Mouse (Mus musculus) neural tube, embryonic 12.5 days (tissue): ENCODE measurements at regions not wholly inside any gene's neighbourhood (a gene's known extent, or its start where the extent isn't known, plus 50 kb on each side); places are given as distances from the start of the nearest gene placed in this dataset.

Source experiments
- ATAC-seq: fragments of 200-750 bp; cut with Nextera tagmentation; 2 replicates; pipeline ENCODE4 v1.8.0; 2017; ENCODE audit warnings: low read depth, mild to moderate bottlenecking, moderate TSS enrichment, moderate library complexity; ENCODE audit not compliant: low FRiP score
- H3K27ac ChIP-seq: fragments of 300-500 bp; sonication (generic); 2 replicates; pipeline ENCODE4 v1.5.1; 2016
- H3K27me3 ChIP-seq: fragments of 300-500 bp; sonication (generic); replicated peaks from 2 replicates; pipeline ENCODE4 v1.6.1; 2016; ENCODE audit warnings: mild to moderate bottlenecking
- H3K36me3 ChIP-seq: fragments of 300-500 bp; sonication (generic); 2 replicates; pipeline ENCODE4 v1.6.1; 2016; ENCODE audit warnings: mild to moderate bottlenecking
- H3K4me1 ChIP-seq: fragments of 300-500 bp; sonication (generic); 2 replicates; pipeline ENCODE4 v1.6.1; 2016
- H3K4me2 ChIP-seq: fragments of 300-500 bp; sonication (generic); replicated peaks from 2 replicates; pipeline ENCODE4 v1.6.1; 2016; ENCODE audit warnings: mild to moderate bottlenecking
- H3K4me3 ChIP-seq: fragments of 300-500 bp; sonication (generic); 2 replicates; pipeline ENCODE4 v1.5.1; 2016
- H3K9ac ChIP-seq: fragments of 300-500 bp; sonication (generic); 2 replicates; pipeline ENCODE4 v1.6.1; 2016; ENCODE audit warnings: mild to moderate bottlenecking
- H3K9me3 ChIP-seq: fragments of 300-500 bp; sonication (generic); 2 replicates; pipeline ENCODE4 v1.6.1; 2016; ENCODE audit warnings: mild to moderate bottlenecking
- WGBS: fragments of 180-500 bp; shearing (Covaris S2); methylation state at CpG from one replicate; pipeline ENCODE4 v1.1.7; 2016; 5-methylcytosine and 5-hydroxymethylcytosine counted together

GRCm38 (mm10) chr13:28699490-28700032, 254.0 kb downstream of the Sox4 start:
- ATAC-seq = no peak
- 91% methylated on average over 4 of the region's 4 CpGs for WGBS
- H3K27ac ChIP-seq = no peak overlapping the region

GRCm38 (mm10) chr13:28697796-28698678, 255.5 kb downstream of the Sox4 start:
- Histone ChIP-seq H3K27me3 (no peaks in the 10 kb centered on the region), H3K4me2 (peak overlapping the region; percentile 27), H3K4me3 (no peak overlapping the region), H3K4me1 (peaks cover 14% of the 10 kb centered on the region), H3K9ac (no peak overlapping the region), H3K9me3 (no peaks in the 10 kb centered on the region), H3K36me3 (no peaks in the 10 kb centered on the region), H3K27ac (peak overlapping the region; percentile 33; the same call in 1 of the 2 replicates)
- peak; percentile 62 for ATAC-seq
- 28% methylated on average over 12 of the region's 12 CpGs for WGBS

More at GRCm38 (mm10) chr13:28699490-28700032, 254.0 kb downstream of the Sox4 start:
- Histone ChIP-seq H3K9me3 (no peaks in the 10 kb centered on the region), H3K9ac (no peak overlapping the region), H3K36me3 (no peaks in the 10 kb centered on the region), H3K4me2 (no peak overlapping the region), H3K27me3 (no peaks in the 10 kb centered on the region), H3K4me1 (peaks cover 11% of the 10 kb centered on the region), H3K4me3 (no peak overlapping the region)

GRCm38 (mm10) chr13:28693078-28693477, 260.4 kb downstream of the Sox4 start:
- Histone ChIP-seq H3K27ac (no peak overlapping the region), H3K9me3 (no peaks in the 10 kb centered on the region), H3K9ac (no peak overlapping the region), H3K4me1 (peaks cover 21% of the 10 kb centered on the region), H3K27me3 (no peaks in the 10 kb centered on the region), H3K36me3 (no peaks in the 10 kb centered on the region), H3K4me3 (no peak overlapping the region), H3K4me2 (no peak overlapping the region)
- no peak for ATAC-seq
- WGBS = 68% methylated on average over 4 of the region's 4 CpGs

GRCm38 (mm10) chr13:28692587-28692986, 260.9 kb downstream of the Sox4 start:
- no peak overlapping the region for H3K4me2 ChIP-seq
- no peaks in the 10 kb centered on the region for H3K36me3 ChIP-seq
- ATAC-seq = no peak
- H3K27ac ChIP-seq = no peak overlapping the region
- H3K4me1 ChIP-seq = peaks cover 16% of the 10 kb centered on the region
- no peaks in the 10 kb centered on the region for H3K9me3 ChIP-seq
- WGBS = 72% methylated on average over 5 of the region's 5 CpGs
- no peaks in the 10 kb centered on the region for H3K27me3 ChIP-seq
- no peak overlapping the region for H3K4me3 ChIP-seq
- H3K9ac ChIP-seq = no peak overlapping the region

GRCm38 (mm10) chr13:28690511-28691160, 262.9 kb downstream of the Sox4 start:
- Histone ChIP-seq H3K9ac (no peak overlapping the region), H3K4me1 (peaks cover 14% of the 10 kb centered on the region), H3K9me3 (no peaks in the 10 kb centered on the region), H3K27ac (no peak overlapping the region), H3K4me2 (no peak overlapping the region), H3K36me3 (no peaks in the 10 kb centered on the region), H3K4me3 (no peak overlapping the region), H3K27me3 (no peaks in the 10 kb centered on the region)
- 73% methylated on average over 5 of the region's 5 CpGs for WGBS
- no peak for ATAC-seq

- Histone ChIP-seq H3K36me3 (no peaks in the 10 kb centered on the region), H3K4me2 (no peak overlapping the region), H3K4me3 (no peak overlapping the region), H3K4me1 (peaks cover 11% of the 10 kb centered on the region), H3K27ac (no peak overlapping the region), H3K9me3 (no peaks in the 10 kb centered on the region), H3K9ac (no peak overlapping the region), H3K27me3 (no peaks in the 10 kb centered on the region)
- WGBS = 88% methylated on average over 1 of the region's 1 CpGs
- no peak for ATAC-seq
Measured at GRCm38 (mm10) chr13:28687838-28688237, 265.7 kb downstream of the Sox4 start.

- Histone ChIP-seq H3K27me3 (no peaks in the 10 kb centered on the region), H3K4me2 (no peak overlapping the region), H3K4me3 (no peak overlapping the region), H3K27ac (no peak overlapping the region), H3K4me1 (no peaks in the 10 kb centered on the region), H3K36me3 (no peaks in the 10 kb centered on the region), H3K9me3 (no peaks in the 10 kb centered on the region), H3K9ac (no peak overlapping the region)
- WGBS = 73% methylated on average over 3 of the region's 3 CpGs
- ATAC-seq = no peak
Measured at GRCm38 (mm10) chr13:28684311-28684710, 269.2 kb downstream of the Sox4 start.

- 89% methylated on average over 1 of the region's 1 CpGs for WGBS
- Histone ChIP-seq H3K9me3 (no peaks in the 10 kb centered on the region), H3K27me3 (no peaks in the 10 kb centered on the region), H3K4me2 (no peak overlapping the region), H3K4me3 (no peak overlapping the region), H3K27ac (no peak overlapping the region), H3K36me3 (no peaks in the 10 kb centered on the region), H3K9ac (no peak overlapping the region), H3K4me1 (no peaks in the 10 kb centered on the region)
- ATAC-seq = no peak
Measured at GRCm38 (mm10) chr13:28680266-28680665, 273.2 kb downstream of the Sox4 start.

- no peaks in the 10 kb centered on the region for H3K27me3 ChIP-seq
- H3K4me1 ChIP-seq = peaks cover 8% of the 10 kb centered on the region; the same call in 1 of the 2 replicates
- no peak overlapping the region for H3K4me3 ChIP-seq
- no peaks in the 10 kb centered on the region for H3K36me3 ChIP-seq
- 84% methylated on average over 3 of the region's 3 CpGs for WGBS
- H3K4me2 ChIP-seq = no peak overlapping the region
- H3K9me3 ChIP-seq = no peaks in the 10 kb centered on the region
- H3K27ac ChIP-seq = no peak overlapping the region
- no peak for ATAC-seq
- no peak overlapping the region for H3K9ac ChIP-seq
Measured at GRCm38 (mm10) chr13:28673622-28674021, 279.9 kb downstream of the Sox4 start.

GRCm38 (mm10) chr13:28671543-28671942, 282.0 kb downstream of the Sox4 start:
- Histone ChIP-seq H3K27ac (no peak overlapping the region), H3K9me3 (no peaks in the 10 kb centered on the region), H3K4me2 (no peak overlapping the region), H3K4me1 (peaks cover 17% of the 10 kb centered on the region), H3K27me3 (no peaks in the 10 kb centered on the region), H3K4me3 (no peak overlapping the region), H3K9ac (no peak overlapping the region), H3K36me3 (no peaks in the 10 kb centered on the region)
- WGBS = 73% methylated on average over 11 of the region's 11 CpGs
- ATAC-seq = no peak

GRCm38 (mm10) chr13:28669832-28670585, 283.5 kb downstream of the Sox4 start:
- no peak overlapping the region for H3K9ac ChIP-seq
- no peaks in the 10 kb centered on the region for H3K36me3 ChIP-seq
- H3K27me3 ChIP-seq = no peaks in the 10 kb centered on the region
- 94% methylated on average over 4 of the region's 4 CpGs for WGBS
- no peak overlapping the region for H3K4me2 ChIP-seq
- H3K27ac ChIP-seq = no peak overlapping the region
- peaks cover 32% of the 10 kb centered on the region for H3K4me1 ChIP-seq
- no peaks in the 10 kb centered on the region for H3K9me3 ChIP-seq
- no peak overlapping the region for H3K4me3 ChIP-seq
- ATAC-seq = no peak

- 20% methylated on average over 3 of the region's 3 CpGs for WGBS
- Histone ChIP-seq H3K4me1 (peaks cover 53% of the 10 kb centered on the region), H3K27me3 (no peaks in the 10 kb centered on the region), H3K4me3 (no peak overlapping the region), H3K4me2 (no peak overlapping the region), H3K9me3 (no peaks in the 10 kb centered on the region), H3K9ac (no peak overlapping the region), H3K36me3 (no peaks in the 10 kb centered on the region), H3K27ac (no peak overlapping the region)
- ATAC-seq = no peak
Measured at GRCm38 (mm10) chr13:28666832-28667231, 286.7 kb downstream of the Sox4 start.
